In the genomic region with DNA sequence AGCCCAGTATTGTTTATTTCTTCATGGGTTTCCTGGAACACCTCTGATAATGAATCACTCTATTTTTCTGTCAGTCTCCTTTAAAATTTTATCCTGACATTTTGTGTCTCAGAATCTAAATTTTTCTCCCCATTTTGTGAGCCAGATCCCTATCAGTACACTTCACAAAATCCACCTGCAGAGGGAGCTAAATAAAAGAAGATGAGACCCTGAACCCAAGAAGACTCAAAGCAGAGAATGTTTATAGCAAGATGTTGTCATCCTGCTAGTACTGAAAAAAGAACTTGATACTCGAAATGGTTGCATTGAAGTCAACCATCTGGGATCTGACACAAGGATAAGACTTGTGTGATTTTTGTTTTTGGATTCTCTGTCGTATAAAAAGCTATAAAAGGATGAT, we compare ENCODE assay signal across 10 mouse cellular contexts. TPM values are rescaled to one million over a fixed set of nuclear protein-coding genes. Genes with fewer than 3 reads are reported as not detected.
DNase-seq lines count a peak whose midpoint lies in the region; ATAC-seq lines count a peak whose summit lies in the region.
"Had no signal": no experiment of that assay in that cellular context is flagged by ENCODE, and none has a peak within 500 bp of the region (broad histone marks: within the 10 kb centered on the region; RNA-seq: fewer than 3 reads in every experiment).

No protein-coding gene starts in this region.

- no peaks in the 10 kb centered on the region for H3K4me1 ChIP-seq in hindbrain, embryonic 14.5 days (replicated peaks; ENCODE audit: control insufficient read depth, insufficient read depth, low read length)
- H3K4me1 ChIP-seq in hindbrain, embryonic 16.5 days (ENCODE audit: control insufficient read depth, insufficient read depth, low read depth, low read length), result no peaks in the 10 kb centered on the region
- H3K4me1 ChIP-seq: heart, embryonic 15.5 days; limb, embryonic 15.5 days had no signal

- ATAC-seq in hindbrain, embryonic 14.5 days (ENCODE audit: low FRiP score), result no peak
- no peak for ATAC-seq in hindbrain, embryonic 16.5 days
- ATAC-seq in erythroid progenitor cell, adult 5-6 weeks (replicated peaks; ENCODE audit: low FRiP score, poor library complexity, severe bottlenecking), result no peak

- 41% methylated on average over 2 of the region's 2 CpGs for WGBS in hindbrain, embryonic 14.5 days
- 37% methylated on average over 2 of the region's 2 CpGs for WGBS in hindbrain, embryonic 16.5 days

- H3K4me2 ChIP-seq in hindbrain, embryonic 14.5 days (replicated peaks), result no peak overlapping the region
- H3K4me2 ChIP-seq in hindbrain, embryonic 16.5 days (ENCODE audit: low read length), result no peak overlapping the region
- H3K4me2 ChIP-seq: heart, embryonic 15.5 days; limb, embryonic 15.5 days had no signal

- H3K36me3 ChIP-seq in hindbrain, embryonic 14.5 days (replicated peaks; ENCODE audit: control insufficient read depth, insufficient read depth), result no peaks in the 10 kb centered on the region
- H3K36me3 ChIP-seq in hindbrain, embryonic 16.5 days (ENCODE audit: control insufficient read depth, insufficient read depth, low read length), result no peaks in the 10 kb centered on the region
- H3K36me3 ChIP-seq: heart, embryonic 15.5 days had no signal

- no peaks in the 10 kb centered on the region for H3K27me3 ChIP-seq in hindbrain, embryonic 14.5 days (ENCODE audit: control insufficient read depth, insufficient read depth, low read length)
- H3K27me3 ChIP-seq in hindbrain, embryonic 16.5 days (replicated peaks; ENCODE audit: control insufficient read depth, insufficient read depth, low read length), result no peaks in the 10 kb centered on the region
- H3K27me3 ChIP-seq: heart, embryonic 15.5 days; limb, embryonic 15.5 days had no signal

- H3K4me3 ChIP-seq in hindbrain, embryonic 14.5 days (replicated peaks; ENCODE audit: low read length), result no peak overlapping the region
- H3K4me3 ChIP-seq in hindbrain, embryonic 16.5 days (ENCODE audit: low read length), result no peak overlapping the region
- H3K4me3 ChIP-seq: heart, embryonic 15.5 days; limb, embryonic 15.5 days had no signal

- peak; percentile 78 for DNase-seq in hindbrain, embryonic 14.5 days (ENCODE audit: low spot score)
- DNase-seq in thymus, postnatal 14 days, result peak; percentile 14
- no peak for DNase-seq in thymus, adult 18-20 months
- peak; percentile 34 for DNase-seq in embryo, embryonic 10 days (ENCODE audit: low spot score)
- DNase-seq in spleen, adult 12 weeks (ENCODE audit: low spot score), result no peak
- no peak for DNase-seq in adrenal gland, adult 8-10 months

- H3K9ac ChIP-seq in hindbrain, embryonic 14.5 days, result no peak overlapping the region
- no peak overlapping the region for H3K9ac ChIP-seq in hindbrain, embryonic 16.5 days (ENCODE audit: low read depth, low read length)
- H3K9ac ChIP-seq: heart, embryonic 15.5 days; limb, embryonic 15.5 days had no signal

- H3K9me3 ChIP-seq in hindbrain, embryonic 14.5 days (ENCODE audit: control insufficient read depth, low read length), result no peaks in the 10 kb centered on the region
- H3K9me3 ChIP-seq in hindbrain, embryonic 16.5 days (ENCODE audit: control insufficient read depth, low read length), result no peaks in the 10 kb centered on the region
- H3K9me3 ChIP-seq: heart, embryonic 15.5 days; limb, embryonic 15.5 days had no signal

- H3K27ac ChIP-seq in hindbrain, embryonic 14.5 days, result no peak overlapping the region
- H3K27ac ChIP-seq in hindbrain, embryonic 16.5 days (ENCODE audit: low read depth, low read length), result no peak overlapping the region
- H3K27ac ChIP-seq: heart, embryonic 15.5 days; limb, embryonic 15.5 days had no signal

RNA-seq across cellular contexts. Expression of gene Spag9, which starts 40.1 kb away (rescaled TPM):
- 120 and 121 TPM in 2 replicates for polyA plus RNA-seq in hindbrain, embryonic 14.5 days (2014; fragmentation: Nextera tagmentation; extraction: Ambion mirVana)
- 68.9 and 71.8 TPM in 2 replicates for polyA plus RNA-seq in hindbrain, embryonic 16.5 days (2015; fragmentation: Nextera tagmentation; extraction: Ambion mirVana)
- 100 to 1,000 TPM in 2 of 4 experiments, 10 to 100 TPM in 2; 93.5 to 138 (median 115) TPM for total RNA-seq in adrenal gland, adult 8-10 months (2022)
- total RNA-seq in erythroid progenitor cell, adult 5-6 weeks (2015; ENCODE audit: low replicate concordance), result 28.5 and 50.7 TPM in 2 replicates
- total RNA-seq in erythroid progenitor cell, adult 5-6 weeks (2017; ENCODE audit: low replicate concordance), result 68.5 and 69.1 TPM in 2 replicates

Comparison
In these comparisons a context has a peak if more than half of its experiments do, and no peak if none do; other contexts are left out.
1. DNase-seq: peak in hindbrain, embryonic 14.5 days (single experiment), thymus, postnatal 14 days (single experiment) and embryo, embryonic 10 days (single experiment); none in thymus, adult 18-20 months (0 of 2), spleen, adult 12 weeks (single experiment) and adrenal gland, adult 8-10 months (single experiment).